Mouse (Mus musculus) embryonic stem cell, embryonic (primary cell): ENCODE measurements at regions not wholly inside any gene's neighbourhood (a gene's known extent, or its start where the extent isn't known, plus 50 kb on each side); places are given as distances from the start of the nearest gene placed in this dataset.
"Not testable (repeated sequence)": the region's sequence is repeated elsewhere in the genome, so short reads cannot be mapped to it uniquely, and the experiment has no call there.

Experiments used
- CTCF ChIA-PET, 4 experiments: fragments of 300-600 bp in 2 of 4; fragments of 350-600 bp in 2 of 4; sonication (Branson Sonifier 250); formaldehyde crosslinking; loops; one replicate each; lab custom pipeline; 2022; ENCODE audit warnings: inconsistent platforms in 2 of 4; lab: Charles Lee
- POLR2A ChIA-PET, 4 experiments: fragments of 300-600 bp in 2 of 4; fragments of 350-600 bp in 2 of 4; sonication (Branson Sonifier 250); formaldehyde crosslinking; loops; one replicate each; lab custom pipeline; 2022; ENCODE audit warnings: antibody characterized with exemption in 4 of 4, inconsistent platforms in 1 of 4; lab: Charles Lee

- ChIA-PET POLR2A (no interaction called here), CTCF (no interaction called here)
Observed at GRCm38 (mm10) chr13:101996144-101996543, 228.1 kb upstream of the Pik3r1 start.

- ChIA-PET POLR2A (no interaction called here), CTCF (interaction anchor here in 1 of 4 experiments (0.6 kb wide), 1 partner anchor 184 kb away, joined by 4 read pairs; no protein-coding TSS in a partner anchor)
Observed at GRCm38 (mm10) chr13:101997415-101997814, 229.4 kb upstream of the Pik3r1 start.

GRCm38 (mm10) chr13:102006565-102006964, 238.5 kb upstream of the Pik3r1 start:
- ChIA-PET POLR2A (no interaction called here), CTCF (no interaction called here)

DNA sequence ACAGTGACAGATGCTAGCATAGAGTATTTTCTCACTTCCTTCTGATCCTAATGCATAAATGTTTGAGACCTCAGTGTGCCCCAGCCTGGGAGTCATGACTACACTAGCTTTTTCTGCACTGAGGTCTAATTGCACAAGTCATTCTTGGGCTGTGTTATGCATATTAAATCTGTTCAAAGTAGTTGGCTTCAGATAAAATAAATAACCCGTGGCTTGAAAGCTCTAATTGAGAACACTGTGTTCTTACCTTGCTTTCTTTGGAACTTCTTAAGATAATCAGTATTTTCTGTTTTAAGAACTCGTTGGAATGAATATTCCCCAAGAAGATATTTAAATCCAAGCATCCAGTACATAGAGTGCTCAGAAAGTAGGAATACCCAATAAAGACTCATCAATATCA, 243.9 kb upstream of the Pik3r1 start:
- POLR2A ChIA-PET, result no interaction called here
- CTCF ChIA-PET, result no interaction called here

DNA sequence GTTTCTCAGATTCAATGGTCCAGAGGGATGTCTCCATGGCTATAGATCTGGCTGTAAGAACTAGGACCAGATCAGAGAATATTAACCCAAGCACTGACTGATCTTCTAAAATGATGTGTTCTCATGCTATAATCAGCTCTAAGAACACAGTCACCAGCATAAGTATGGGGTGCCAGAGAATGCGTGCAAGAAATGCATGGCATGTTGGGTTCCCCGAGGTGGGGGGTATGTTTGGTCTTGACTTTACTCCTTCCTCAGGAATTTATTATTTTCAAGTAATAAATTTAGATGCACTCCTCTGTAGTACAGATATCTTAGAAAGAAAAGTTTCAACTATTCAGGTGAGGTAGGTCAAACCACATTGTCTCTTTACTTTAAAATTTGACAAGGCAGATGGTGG, 246.5 kb upstream of the Pik3r1 start:
- CTCF ChIA-PET, result interaction anchor here in 1 of 4 experiments (0.6 kb wide), 1 partner anchor 321 kb away, joined by 4 read pairs; no protein-coding TSS in a partner anchor
- POLR2A ChIA-PET, result no interaction called here

GRCm38 (mm10) chr13:102014958-102015357, 246.9 kb upstream of the Pik3r1 start:
- CTCF ChIA-PET, result interaction anchor here in 1 of 4 experiments (0.6 kb wide), 1 partner anchor 322 kb away, joined by 4 read pairs; no protein-coding TSS in a partner anchor
- POLR2A ChIA-PET, result no interaction called here

- POLR2A ChIA-PET, result no interaction called here
- CTCF ChIA-PET, result no interaction called here
Observed at GRCm38 (mm10) chr13:102016518-102016917, 248.5 kb upstream of the Pik3r1 start.

- ChIA-PET POLR2A (no interaction called here), CTCF (no interaction called here)
Observed at GRCm38 (mm10) chr13:102022273-102022672, 254.3 kb upstream of the Pik3r1 start.

DNA sequence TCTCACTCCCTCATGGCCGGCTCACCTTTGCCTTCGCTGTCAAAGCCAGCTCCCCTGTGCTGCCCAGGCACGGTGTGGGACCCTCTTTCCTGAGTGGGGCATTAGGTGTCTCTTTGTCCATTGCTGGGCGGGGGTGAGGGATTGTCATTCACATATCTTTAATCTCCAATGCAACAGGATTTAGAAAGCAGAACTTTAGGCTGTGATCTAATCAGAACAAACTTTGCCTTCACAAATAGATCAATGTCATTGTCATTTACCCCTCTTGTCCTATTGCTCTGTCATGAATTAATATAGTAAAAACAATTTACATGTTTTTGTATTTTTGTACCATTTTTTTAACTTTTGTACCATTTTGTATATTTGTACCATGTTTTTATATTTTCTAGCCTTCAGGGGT, 254.7 kb upstream of the Pik3r1 start:
- ChIA-PET POLR2A (no interaction called here), CTCF (interaction anchor here in 1 of 4 experiments (0.6 kb wide), 1 partner anchor 78 kb away, joined by 3 read pairs; no protein-coding TSS in a partner anchor)

GRCm38 (mm10) chr13:102023624-102024023, 255.6 kb upstream of the Pik3r1 start:
- ChIA-PET POLR2A (no interaction called here), CTCF (no interaction called here)

DNA sequence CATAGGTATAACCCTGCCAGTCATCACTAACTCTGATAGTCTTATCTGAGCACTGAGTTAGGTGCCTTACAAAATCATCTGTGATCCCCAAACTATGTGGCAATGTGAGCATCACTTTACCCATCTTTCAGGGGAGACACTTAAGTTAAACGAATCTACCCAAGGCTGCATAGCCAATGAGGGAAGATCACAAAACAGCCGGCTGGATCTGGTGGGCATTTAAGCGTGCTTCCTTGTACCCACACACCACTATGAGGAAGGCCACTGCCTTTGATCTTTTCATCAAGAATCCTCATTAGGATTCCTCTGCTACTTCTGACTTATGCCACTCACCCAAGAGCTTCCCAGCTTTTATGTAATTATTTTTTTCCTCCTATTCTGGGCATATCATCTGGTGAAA, 257.1 kb upstream of the Pik3r1 start:
- ChIA-PET POLR2A (no interaction called here), CTCF (no interaction called here)

DNA sequence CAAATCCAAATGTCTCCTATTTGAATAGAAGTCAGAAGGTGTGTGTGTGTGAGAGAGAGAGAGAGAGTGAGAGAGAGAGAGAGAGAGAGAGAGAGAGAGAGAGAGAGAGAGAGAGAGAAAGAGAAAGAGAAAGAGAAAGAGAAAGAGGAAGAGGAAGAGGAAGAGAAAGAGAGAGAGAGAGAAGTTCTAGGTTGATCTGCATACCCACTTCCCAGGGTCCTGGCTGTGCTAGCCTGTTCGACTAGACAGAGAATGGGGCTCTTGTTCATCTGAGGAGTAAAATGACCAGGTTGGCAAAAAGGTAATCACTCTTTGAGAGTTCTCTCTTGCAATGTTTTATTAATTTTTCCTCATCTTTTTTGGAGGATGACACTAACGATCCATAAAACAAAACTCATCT, 257.5 kb upstream of the Pik3r1 start:
- POLR2A ChIA-PET, result not testable (repeated sequence)

DNA sequence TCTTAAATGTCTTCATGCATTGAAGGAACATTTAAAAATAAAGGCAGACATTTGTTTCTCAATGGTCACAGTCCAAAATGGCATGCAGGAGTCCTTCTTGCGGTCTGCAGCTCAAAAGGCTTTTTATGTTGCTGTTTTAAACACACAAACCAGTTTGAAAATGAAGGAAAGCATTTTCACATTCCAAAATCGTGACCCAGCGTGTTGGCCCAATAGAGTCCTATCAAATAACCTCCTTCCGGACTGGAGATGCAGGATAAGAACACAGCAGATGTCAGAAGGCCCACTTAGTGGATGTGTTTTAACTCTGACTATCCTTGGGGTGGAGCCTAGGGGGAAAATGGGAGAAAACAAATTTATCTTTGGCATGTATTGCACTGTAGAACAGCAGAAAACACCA, 263.4 kb upstream of the Pik3r1 start:
- ChIA-PET CTCF (no interaction called here), POLR2A (no interaction called here)

More for the DNA sequence above, 257.5 kb upstream of the Pik3r1 start:
- CTCF ChIA-PET, result not testable (repeated sequence)

DNA sequence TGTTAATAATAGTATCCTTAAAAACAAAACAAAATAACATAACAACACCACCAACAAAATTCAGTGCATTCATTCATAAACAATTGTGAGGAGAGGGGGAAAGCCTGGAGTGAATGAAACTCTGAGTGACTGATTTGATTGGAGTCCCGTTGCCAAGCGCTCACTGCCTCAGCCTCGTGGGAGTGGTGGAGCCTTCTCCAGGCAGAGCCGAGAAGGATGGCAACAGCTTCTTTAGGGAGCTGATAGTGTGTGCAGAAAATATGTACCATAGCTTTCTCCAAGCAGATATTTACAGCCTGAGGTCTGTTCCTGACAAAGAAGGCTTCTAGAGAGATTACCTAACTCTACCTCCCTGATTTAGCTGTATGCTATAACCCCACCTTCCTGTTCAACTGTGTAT, 266.5 kb upstream of the Pik3r1 start:
- ChIA-PET POLR2A (no interaction called here), CTCF (interaction anchor here in 1 of 4 experiments (0.7 kb wide), 1 partner anchor 338 kb away, joined by 3 read pairs; no protein-coding TSS in a partner anchor)

- POLR2A ChIA-PET, result interaction anchor here in 1 of 4 experiments (0.6 to 0.8 kb wide), 2 partner anchors 268 to 291 kb away, joined by 3 read pairs; partner anchors contain the start of gene Pik3r1
- CTCF ChIA-PET, result interaction anchor here in 1 of 4 experiments (0.5 kb wide), 1 partner anchor 380 kb away, joined by 3 read pairs; no protein-coding TSS in a partner anchor
Observed at GRCm38 (mm10) chr13:102036001-102036400, 268.0 kb upstream of the Pik3r1 start.

GRCm38 (mm10) chr13:102036819-102037624, 269.0 kb upstream of the Pik3r1 start:
- ChIA-PET CTCF (interaction anchor here in 1 of 4 experiments (0.5 kb wide), 1 partner anchor 381 kb away, joined by 3 read pairs; no protein-coding TSS in a partner anchor), POLR2A (interaction anchor here in 1 of 4 experiments (0.8 kb wide), 1 partner anchor 269 kb away, joined by 3 read pairs; the partner anchor contains the start of gene Pik3r1)

DNA sequence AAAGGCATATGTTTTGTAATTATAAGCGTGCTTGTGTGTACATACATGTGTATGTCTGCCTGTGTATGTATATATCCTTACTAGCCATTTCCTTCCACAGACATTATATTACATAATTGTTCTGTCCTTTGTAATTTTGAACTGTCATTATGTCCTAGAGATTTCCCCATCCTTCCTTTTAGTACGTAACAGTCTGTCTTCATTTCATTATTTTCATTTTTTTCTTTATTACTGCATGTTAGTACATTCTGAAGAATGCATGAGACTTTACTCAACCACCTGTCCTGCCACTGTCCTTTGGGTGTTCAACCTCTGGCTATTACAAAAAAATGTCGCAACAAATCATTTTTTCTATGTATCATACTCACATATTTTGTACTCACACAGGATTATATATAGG, 292.2 kb upstream of the Pik3r1 start:
- CTCF ChIA-PET, result no interaction called here

GRCm38 (mm10) chr13:102064590-102065273, 296.7 kb upstream of the Pik3r1 start:
- ChIA-PET CTCF (no interaction called here), POLR2A (no interaction called here)

More for the DNA sequence above, 292.2 kb upstream of the Pik3r1 start:
- POLR2A ChIA-PET, result no interaction called here

DNA sequence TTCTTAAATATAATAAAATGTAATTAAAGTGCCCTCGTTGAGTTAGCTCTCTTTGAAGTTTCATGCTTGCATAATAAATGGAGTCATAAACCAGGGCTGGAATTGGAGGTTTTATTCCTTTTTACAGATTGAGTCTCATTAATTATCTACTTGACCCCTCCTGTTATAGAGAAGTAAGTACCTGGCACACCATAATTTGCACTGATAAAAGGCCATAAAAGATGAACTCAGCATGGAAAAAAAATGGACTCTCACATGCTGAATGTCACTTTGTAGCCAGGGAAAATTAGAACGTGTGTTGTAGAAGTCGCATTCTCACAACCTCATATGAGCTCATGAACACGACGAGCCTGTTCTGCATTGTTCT, 297.2 kb upstream of the Pik3r1 start:
- ChIA-PET POLR2A (no interaction called here), CTCF (no interaction called here)

DNA sequence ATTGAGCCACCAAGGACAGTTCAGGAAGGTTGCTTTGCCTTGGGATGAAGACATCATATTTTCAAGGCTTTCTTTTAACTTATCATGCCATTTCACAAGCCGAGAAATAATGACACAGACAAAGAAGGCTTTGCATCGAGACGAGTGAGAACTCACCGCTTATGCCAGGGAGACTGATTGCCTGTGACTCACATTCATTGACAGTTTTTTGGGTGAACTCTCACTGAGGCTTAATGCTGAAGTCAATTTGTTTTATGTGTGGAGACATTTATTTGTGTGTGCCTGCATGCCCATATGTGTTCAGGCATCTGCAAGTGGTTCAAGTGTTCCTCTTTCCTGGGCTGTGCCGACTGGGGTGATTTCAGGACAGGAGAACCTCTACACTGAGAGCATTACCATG, 297.8 kb upstream of the Pik3r1 start:
- ChIA-PET CTCF (no interaction called here), POLR2A (no interaction called here)
